Mouse (Mus musculus): ENCODE results near the gene Stk33.

GRCm38 (mm10) chr7:109255506-109256352 is 183.2 kb downstream of the Stk33 start:
- TF ChIP-seq CTCF (IDR thresholded peaks at IDR 0.05; ENCODE audit: low read depth, low read length) = peak; percentile 65
- no peak for TF ChIP-seq POLR2A (IDR thresholded peaks at IDR 0.05; ENCODE audit: extremely low read depth, insufficient read depth, low read length)

Data from liver, adult 2 months (tissue).